Mouse (Mus musculus) forebrain, embryonic 16.5 days (tissue): ENCODE measurements around the gene 1700017N19Rik. TPM values are rescaled to one million over a fixed set of nuclear protein-coding genes. Genes with fewer than 3 reads are reported as not detected.

Experiments
- ATAC-seq: fragments of 200-750 bp; cut with Nextera tagmentation; 2 replicates; pipeline ENCODE4 v1.8.0; 2017; ENCODE audit warnings: mild to moderate bottlenecking, moderate library complexity
- H3K27ac ChIP-seq: fragments of 300-500 bp; sonication (generic); 2 replicates; pipeline ENCODE4 v1.5.1; 2014; ENCODE audit warnings: low read length, control low read depth
- H3K27me3 ChIP-seq: fragments of 300-500 bp; sonication (generic); replicated peaks from 2 replicates; pipeline ENCODE4 v1.6.1; 2014; ENCODE audit warnings: low read length; ENCODE audit not compliant: control insufficient read depth, insufficient read depth
- H3K36me3 ChIP-seq: fragments of 300-500 bp; sonication (generic); 2 replicates; pipeline ENCODE4 v1.6.1; 2014; ENCODE audit not compliant: control insufficient read depth, insufficient read depth
- H3K4me1 ChIP-seq: fragments of 300-500 bp; sonication (generic); replicated peaks from 2 replicates; pipeline ENCODE4 v1.6.1; 2014; ENCODE audit warnings: low read length; ENCODE audit not compliant: control insufficient read depth, insufficient read depth
- H3K4me2 ChIP-seq: fragments of 300-500 bp; sonication (generic); 2 replicates; pipeline ENCODE4 v1.6.1; 2014; ENCODE audit warnings: mild to moderate bottlenecking, low read length, control low read depth
- H3K4me3 ChIP-seq: fragments of 300-500 bp; sonication (generic); replicated peaks from 2 replicates; pipeline ENCODE4 v1.5.1; 2014; ENCODE audit warnings: mild to moderate bottlenecking, low read length, control low read depth
- H3K9ac ChIP-seq: fragments of 300-500 bp; sonication (generic); replicated peaks from 2 replicates; pipeline ENCODE4 v1.6.1; 2014; ENCODE audit warnings: low read depth, low read length, control low read depth
- H3K9me3 ChIP-seq: fragments of 300-500 bp; sonication (generic); 2 replicates; pipeline ENCODE4 v1.6.1; 2016; ENCODE audit warnings: low read length; ENCODE audit not compliant: control insufficient read depth
- WGBS: fragments of 180-500 bp; shearing (Covaris S2); extraction: QIAGEN DNeasy Blood & Tissue Kit; methylation state at CpG from one replicate; pipeline ENCODE4 v1.1.7; 2014; 5-methylcytosine and 5-hydroxymethylcytosine counted together
- polyA plus RNA-seq: library from polyadenylated mRNA; unstranded; fragments of >200 nt; fragmentation: Nextera tagmentation; extraction: Ambion mirVana; gene quantifications from 2 replicates; pipeline ENCODE4 v1.2.1, GENCODE M21; 2015

1700017N19Rik gene
- polyA plus RNA-seq, 1 experiment from 2014 or later: not detected

DNA sequence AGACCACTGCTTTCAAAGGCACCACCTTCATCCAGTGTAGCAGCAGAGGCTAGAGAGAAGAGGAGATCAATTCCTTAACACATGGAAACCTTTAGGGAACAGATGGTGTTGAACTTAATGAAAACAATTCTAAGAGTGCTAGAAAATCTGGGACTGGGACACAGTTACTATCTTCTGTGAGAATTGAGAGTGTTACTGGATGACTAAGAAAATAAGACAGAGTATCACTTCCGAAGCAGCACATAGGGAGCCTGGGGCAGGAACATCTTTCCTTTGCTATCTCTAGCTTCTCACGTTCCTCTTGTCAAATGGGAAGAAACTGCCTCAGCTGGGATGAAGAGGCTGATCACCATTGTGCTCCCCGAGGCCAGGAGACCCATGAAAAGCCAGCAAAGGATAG, 52.6 kb downstream of the 1700017N19Rik start:
- Histone ChIP-seq H3K27ac (no peak overlapping the region), H3K4me1 (no peaks in the 10 kb centered on the region), H3K9me3 (no peaks in the 10 kb centered on the region), H3K27me3 (no peaks in the 10 kb centered on the region), H3K9ac (no peak overlapping the region), H3K4me3 (no peak overlapping the region), H3K4me2 (no peak overlapping the region), H3K36me3 (no peaks in the 10 kb centered on the region)
- 74% methylated on average over 3 of the region's 3 CpGs for WGBS
- ATAC-seq: no peak

GRCm38 (mm10) chr10:100645331-100645935, 55.1 kb downstream of the 1700017N19Rik start:
- ATAC-seq: no peak
- H3K4me2 ChIP-seq: no peak overlapping the region
- WGBS: 53% methylated on average over 4 of the region's 4 CpGs

DNA sequence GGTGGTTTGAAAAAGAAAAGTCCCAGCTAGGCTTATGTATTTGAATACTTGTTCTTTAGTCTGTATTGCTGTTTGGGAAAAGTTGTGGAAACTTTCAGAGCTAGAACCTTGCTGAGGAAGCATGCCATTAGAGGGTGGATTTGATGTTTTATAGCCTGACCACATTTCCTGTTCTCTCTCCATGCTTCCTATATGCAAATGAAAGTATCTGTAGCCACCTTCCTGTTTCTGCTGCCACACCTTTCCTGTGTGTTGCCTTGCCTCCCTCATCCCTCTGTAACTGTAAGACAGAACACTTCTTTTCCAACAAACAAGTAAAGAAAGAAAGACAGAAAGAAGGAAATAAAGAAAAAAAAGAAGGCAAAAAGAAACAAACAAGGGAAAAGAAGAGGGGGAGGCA, 63.9 kb downstream of the 1700017N19Rik start:
- no peaks in the 10 kb centered on the region for H3K36me3 ChIP-seq
- no peak overlapping the region for H3K4me3 ChIP-seq
- no peaks in the 10 kb centered on the region for H3K9me3 ChIP-seq
- ATAC-seq: no peak
- H3K4me2 ChIP-seq: no peak overlapping the region
- no peaks in the 10 kb centered on the region for H3K27me3 ChIP-seq
- no peak overlapping the region for H3K9ac ChIP-seq
- no peaks in the 10 kb centered on the region for H3K4me1 ChIP-seq
- H3K27ac ChIP-seq: no peak overlapping the region

More at GRCm38 (mm10) chr10:100645331-100645935, 55.1 kb downstream of the 1700017N19Rik start:
- Histone ChIP-seq H3K27me3 (no peaks in the 10 kb centered on the region), H3K9ac (no peak overlapping the region), H3K27ac (no peak overlapping the region), H3K4me3 (no peak overlapping the region), H3K9me3 (no peaks in the 10 kb centered on the region), H3K36me3 (no peaks in the 10 kb centered on the region), H3K4me1 (no peaks in the 10 kb centered on the region)

DNA sequence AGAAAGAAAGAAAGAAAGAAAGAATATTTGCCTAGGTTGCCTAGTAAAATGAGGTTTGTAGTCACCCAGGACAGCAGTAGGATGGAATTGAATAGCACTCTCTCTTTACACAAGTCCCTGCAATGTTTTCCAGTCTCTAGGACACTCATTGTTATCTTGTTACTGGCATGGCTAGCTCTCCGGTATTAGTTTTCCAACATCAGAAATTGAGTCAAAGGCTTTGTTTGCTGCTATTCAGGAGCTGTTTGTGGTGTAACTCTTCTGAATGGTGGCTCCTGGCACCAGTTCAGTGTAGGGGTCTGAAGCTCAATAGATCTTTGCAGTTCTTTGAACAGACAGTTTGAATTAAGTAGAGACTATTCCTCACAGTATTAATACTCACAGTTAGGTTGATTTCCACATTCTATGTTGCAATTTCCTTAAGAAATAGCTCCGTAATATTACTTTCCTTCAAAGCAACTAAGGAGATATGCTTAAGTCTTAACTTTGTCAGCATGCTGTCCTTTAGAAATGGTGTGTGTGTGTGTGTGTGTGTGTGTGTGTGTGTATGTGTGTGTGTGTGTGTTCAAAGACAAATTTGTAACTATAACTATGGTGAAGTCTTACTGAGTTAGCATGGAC, 71.8 kb downstream of the 1700017N19Rik start:
- Histone ChIP-seq H3K36me3 (no peaks in the 10 kb centered on the region), H3K4me3 (no peak overlapping the region), H3K27me3 (no peaks in the 10 kb centered on the region), H3K4me1 (no peaks in the 10 kb centered on the region), H3K4me2 (no peak overlapping the region), H3K9ac (no peak overlapping the region), H3K9me3 (no peaks in the 10 kb centered on the region), H3K27ac (no peak overlapping the region)
- WGBS: 35% methylated on average over 2 of the region's 2 CpGs
- 0 out of 2 replicates have a peak, but pooled peaks have one; percentile 50 for ATAC-seq

Other genes with a start within 250 kb of the 1700017N19Rik start
- gene Gm4302, start 249.6 kb upstream of the 1700017N19Rik start, polyA plus RNA-seq: not detected in 2 replicates
- gene Gm4303, start 244.5 kb upstream of the 1700017N19Rik start, polyA plus RNA-seq: not detected in 2 replicates
- gene Gm4305, start 239.4 kb upstream of the 1700017N19Rik start, polyA plus RNA-seq: not detected in 2 replicates
- gene Gm4307, start 229.1 kb upstream of the 1700017N19Rik start, polyA plus RNA-seq: not detected in 2 replicates
- not detected in 2 replicates for gene Gm4312, start 207.9 kb upstream of the 1700017N19Rik start, polyA plus RNA-seq
- gene Tmtc3, start 103.1 kb upstream of the 1700017N19Rik start, polyA plus RNA-seq: 10.3 and 13.5 TPM in 2 replicates
- gene Cep290, start 102.9 kb upstream of the 1700017N19Rik start, polyA plus RNA-seq: 6.7 and 6.8 TPM in 2 replicates
- gene 4930430F08Rik, start 61 bp upstream of the 1700017N19Rik start, polyA plus RNA-seq: 14.4 and 15.3 TPM in 2 replicates